Mouse (Mus musculus): ENCODE data around the gene Tdp2. TPM values are rescaled to one million over a fixed set of nuclear protein-coding genes. Genes with fewer than 3 reads are reported as not detected.

Tdp2 gene
- 2.7 and 4.9 TPM in 2 replicates for polyA plus RNA-seq (2012; rRNA removed)

GRCm38 (mm10) chr13:24831353-24832130 is at the start of gene Tdp2, which contains the start of gene Acot13:
TSS of gene Tdp2 (plus strand) at chr13:24831679.
TSS of gene Acot13 (minus strand) at chr13:24831540.

GRCm38 (mm10) chr13:24801308-24801921 is 30.1 kb upstream of the Tdp2 start, which contains the start of gene BC005537:
TSS of gene BC005537 (plus strand) at chr13:24801657.

GRCm38 (mm10) chr13:24844983-24845955 is 13.8 kb downstream of the Tdp2 start, which contains the start of gene D130043K22Rik:
TSS of gene D130043K22Rik (plus strand) at chr13:24845135.

Other genes starting within 250 kb of the Tdp2 start
- 0.44 and 0.48 TPM in 2 replicates for gene Ripor2, start 249.5 kb upstream of the Tdp2 start, polyA plus RNA-seq (2012; rRNA removed)
- not detected in 2 replicates for gene Armh2, start 90.4 kb upstream of the Tdp2 start, polyA plus RNA-seq (2012; rRNA removed)
- gene Gmnn, start 69.8 kb upstream of the Tdp2 start, polyA plus RNA-seq (2012; rRNA removed), result 0.23 and 0.95 TPM in 2 replicates
- 9.2 and 9.8 TPM in 2 replicates for gene BC005537, start 30.0 kb upstream of the Tdp2 start, polyA plus RNA-seq (2012; rRNA removed)
- gene Acot13, start 139 bp upstream of the Tdp2 start, polyA plus RNA-seq (2012; rRNA removed), result 34.2 and 54.8 TPM in 2 replicates
- gene D130043K22Rik, start 13.5 kb downstream of the Tdp2 start, polyA plus RNA-seq (2012; rRNA removed), result 0.10 and 0.11 TPM in 2 replicates
- gene Aldh5a1, start 106.0 kb downstream of the Tdp2 start, polyA plus RNA-seq (2012; rRNA removed), result 2.2 and 5.4 TPM in 2 replicates
- 4.4 and 7.1 TPM in 2 replicates for gene Gpld1, start 111.5 kb downstream of the Tdp2 start, polyA plus RNA-seq (2012; rRNA removed)
- gene Mrs2, start 188.7 kb downstream of the Tdp2 start, polyA plus RNA-seq (2012; rRNA removed), result 9.1 and 14.5 TPM in 2 replicates
- 0.04 TPM in 1 of 2 replicates, not detected in the other for gene Dcdc2a, start 224.3 kb downstream of the Tdp2 start, polyA plus RNA-seq (2012; rRNA removed)